Mouse (Mus musculus): ENCODE measurements around the gene Slx4ip. TPM values are rescaled to one million over a fixed set of nuclear protein-coding genes. Genes with fewer than 3 reads are reported as not detected.

Slx4ip gene
- polyA plus RNA-seq, 1 experiment from 2014 or later = 4.2 TPM

Other genes starting within 250 kb of the Slx4ip start
- gene Snap25, start 177.8 kb upstream of the Slx4ip start, polyA plus RNA-seq (2015; fragmentation: Nextera tagmentation; extraction: Ambion mirVana) = 0.52 and 0.82 TPM in 2 replicates
- 39.5 and 56.2 TPM in 2 replicates for gene AL731706.2, start 5.5 kb upstream of the Slx4ip start, polyA plus RNA-seq (2015; fragmentation: Nextera tagmentation; extraction: Ambion mirVana)
- gene AL731706.1, start 171 bp downstream of the Slx4ip start, polyA plus RNA-seq (2015; fragmentation: Nextera tagmentation; extraction: Ambion mirVana) = 34.1 and 43.3 TPM in 2 replicates
- 17.9 and 19.5 TPM in 2 replicates for gene Mkks, start 171 bp downstream of the Slx4ip start, polyA plus RNA-seq (2015; fragmentation: Nextera tagmentation; extraction: Ambion mirVana)
- gene Jag1, start 225.4 kb downstream of the Slx4ip start, polyA plus RNA-seq (2015; fragmentation: Nextera tagmentation; extraction: Ambion mirVana) = 12.0 and 12.6 TPM in 2 replicates